ENCODE assay signal across 20 mouse cellular contexts in genomic region chr7:100649095-100649494, GRCm38 (mm10). TPM values are rescaled to one million over a fixed set of nuclear protein-coding genes. Genes with fewer than 3 reads are reported as not detected.
DNase-seq lines count a peak whose midpoint lies in the region; ATAC-seq and TF ChIP-seq lines count a peak whose summit lies in the region.
"Had no signal": no experiment of that assay in that cellular context is flagged by ENCODE, and none has a peak within 500 bp of the region (broad histone marks: within the 10 kb centered on the region; RNA-seq: fewer than 3 reads in every experiment).

No protein-coding gene starts in this region.

- H3K4me1 ChIP-seq in heart, embryonic 16.5 days (ENCODE audit: control insufficient read depth, insufficient read depth, low read length): 0 out of 2 replicates have a peak, but pooled peaks cover 2% of the 10 kb centered on the region
- peaks cover 10% of the 10 kb centered on the region; the same call in 1 of the 2 replicates for H3K4me1 ChIP-seq in heart, embryonic 12.5 days (replicated peaks)
- no peaks in the 10 kb centered on the region for H3K4me1 ChIP-seq in lung, embryonic 14.5 days (ENCODE audit: insufficient read depth)
- H3K4me1 ChIP-seq in brown adipose tissue, adult 24 weeks (ENCODE audit: control insufficient read depth, insufficient read depth, insufficient read length, low read length): peaks cover 19% of the 10 kb centered on the region
- H3K4me1 ChIP-seq in limb, embryonic 10.5 days: peaks cover 17% of the 10 kb centered on the region
- H3K4me1 ChIP-seq: neural tube, embryonic 15.5 days had no signal

- no peak for TF ChIP-seq CTCF in lung, embryonic 14.5 days (IDR thresholded peaks at IDR 0.05; ENCODE audit: low read depth)

- H3K27ac ChIP-seq in heart, embryonic 16.5 days (ENCODE audit: low read length): peak overlapping the region; percentile 8; the same call in 1 of the 2 replicates
- no peak overlapping the region for H3K27ac ChIP-seq in heart, embryonic 12.5 days (ENCODE audit: poor library complexity, severe bottlenecking)
- peak overlapping the region; percentile 46; the same call in 1 of the 2 replicates for H3K27ac ChIP-seq in lung, embryonic 14.5 days (ENCODE audit: low read depth)
- H3K27ac ChIP-seq in brown adipose tissue, adult 24 weeks (replicated peaks; ENCODE audit: low read depth, low read length): peak overlapping the region; percentile 36
- H3K27ac ChIP-seq in limb, embryonic 10.5 days: no peak overlapping the region
- H3K27ac ChIP-seq: hindbrain, embryonic 14.5 days; limb, embryonic 15.5 days; liver, embryonic 14.5 days; midbrain, embryonic 12.5 days; neural tube, embryonic 15.5 days had no signal

- no peak overlapping the region for H3K9ac ChIP-seq in heart, embryonic 16.5 days (ENCODE audit: low read length)
- no peak overlapping the region for H3K9ac ChIP-seq in heart, embryonic 12.5 days
- H3K9ac ChIP-seq in lung, embryonic 14.5 days: no peak overlapping the region
- H3K9ac ChIP-seq: hindbrain, embryonic 14.5 days; limb, embryonic 15.5 days; liver, embryonic 14.5 days; midbrain, embryonic 12.5 days; neural tube, embryonic 15.5 days had no signal

- no peak overlapping the region for H3K4me2 ChIP-seq in heart, embryonic 16.5 days (ENCODE audit: low read depth, low read length)
- H3K4me2 ChIP-seq in heart, embryonic 12.5 days: no peak overlapping the region
- H3K4me2 ChIP-seq in lung, embryonic 14.5 days: no peak overlapping the region
- H3K4me2 ChIP-seq: hindbrain, embryonic 14.5 days; limb, embryonic 15.5 days; midbrain, embryonic 12.5 days; neural tube, embryonic 15.5 days had no signal

- no peak overlapping the region for H3K4me3 ChIP-seq in heart, embryonic 16.5 days (ENCODE audit: low read length)
- H3K4me3 ChIP-seq in heart, embryonic 12.5 days: no peak overlapping the region
- no peak overlapping the region for H3K4me3 ChIP-seq in lung, embryonic 14.5 days (ENCODE audit: low read depth, low read length)
- no peak overlapping the region for H3K4me3 ChIP-seq in brown adipose tissue, adult 24 weeks (ENCODE audit: insufficient read depth, low read depth, low read length)
- no peak overlapping the region for H3K4me3 ChIP-seq in limb, embryonic 10.5 days
- H3K4me3 ChIP-seq: limb, embryonic 15.5 days; midbrain, embryonic 12.5 days; neural tube, embryonic 15.5 days had no signal

- WGBS in heart, embryonic 16.5 days: 71% methylated on average over 4 of the region's 4 CpGs
- WGBS in heart, embryonic 12.5 days: 76% methylated on average over 4 of the region's 4 CpGs
- WGBS in lung, embryonic 14.5 days: 72% methylated on average over 4 of the region's 4 CpGs
- 84% methylated on average over 4 of the region's 4 CpGs for WGBS in limb, embryonic 10.5 days

- H3K36me3 ChIP-seq in heart, embryonic 16.5 days (ENCODE audit: control insufficient read depth, insufficient read depth): no peaks in the 10 kb centered on the region
- peaks cover 4% of the 10 kb centered on the region; the same call in 1 of the 2 replicates for H3K36me3 ChIP-seq in heart, embryonic 12.5 days
- H3K36me3 ChIP-seq in lung, embryonic 14.5 days (ENCODE audit: insufficient read depth): 0 out of 2 replicates have a peak, but pooled peaks cover 3% of the 10 kb centered on the region
- 0 out of 2 replicates have a peak, but pooled peaks cover 11% of the 10 kb centered on the region for H3K36me3 ChIP-seq in limb, embryonic 10.5 days

- ATAC-seq in heart, embryonic 16.5 days (replicated peaks; ENCODE audit: extremely low read depth, insufficient read depth, low FRiP score): 0 out of 2 replicates have a peak, but pooled peaks have one; percentile 46
- no peak for ATAC-seq in heart, embryonic 12.5 days (ENCODE audit: insufficient number of reproducible peaks, low FRiP score)
- no peak for ATAC-seq in lung, embryonic 14.5 days (ENCODE audit: insufficient read depth)
- no peak for ATAC-seq in cerebellum, adult (ENCODE audit: insufficient number of reproducible peaks, low FRiP score, low TSS enrichment)
- ATAC-seq: intestine, postnatal 0 days had no signal

- no peaks in the 10 kb centered on the region for H3K9me3 ChIP-seq in heart, embryonic 16.5 days (replicated peaks; ENCODE audit: control insufficient read depth, low read length)
- H3K9me3 ChIP-seq in heart, embryonic 12.5 days (replicated peaks): no peaks in the 10 kb centered on the region
- H3K9me3 ChIP-seq in lung, embryonic 14.5 days (ENCODE audit: low read depth, low read length): no peaks in the 10 kb centered on the region
- no peaks in the 10 kb centered on the region for H3K9me3 ChIP-seq in limb, embryonic 10.5 days (replicated peaks)
- H3K9me3 ChIP-seq: limb, embryonic 15.5 days; midbrain, embryonic 12.5 days; neural tube, embryonic 15.5 days had no signal

- no peaks in the 10 kb centered on the region for H3K27me3 ChIP-seq in heart, embryonic 16.5 days (ENCODE audit: control insufficient read depth, insufficient read depth, low read length)
- no peaks in the 10 kb centered on the region for H3K27me3 ChIP-seq in heart, embryonic 12.5 days (replicated peaks)
- no peaks in the 10 kb centered on the region for H3K27me3 ChIP-seq in lung, embryonic 14.5 days (ENCODE audit: insufficient read depth, low read length)
- H3K27me3 ChIP-seq in limb, embryonic 10.5 days (ENCODE audit: low read depth, poor library complexity, severe bottlenecking): no peaks in the 10 kb centered on the region
- H3K27me3 ChIP-seq: limb, embryonic 15.5 days; midbrain, embryonic 12.5 days; neural tube, embryonic 15.5 days had no signal

- no peak for DNase-seq in lung, embryonic 14.5 days
- DNase-seq in lung, adult 18-20 months: no peak
- DNase-seq in limb, embryonic 10.5 days (ENCODE audit: low spot score): peak; percentile 16
- DNase-seq: adrenal gland, adult 2 months; cerebellum, adult 18-20 months; cerebellum, postnatal 14 days; kidney, postnatal 4 days; right cerebral cortex, adult 18-20 months; thymus, adult 2 months; thymus, postnatal 4 days had no signal

RNA-seq across cellular contexts. Expression of gene Plekhb1, which starts 13.1 kb away (rescaled TPM):
- 2.7 and 2.8 TPM in 2 replicates for polyA plus RNA-seq in heart, embryonic 16.5 days (2015; fragmentation: Nextera tagmentation; extraction: Ambion mirVana)
- 1.4 and 1.9 TPM in 2 replicates for polyA plus RNA-seq in heart, embryonic 12.5 days (2016; fragmentation: Nextera tagmentation; extraction: Ambion mirVana)
- 17.7 TPM in 2 replicates for polyA plus RNA-seq in lung, embryonic 14.5 days (2014; fragmentation: Nextera tagmentation; extraction: Ambion mirVana)
- 11.1 TPM in 2 replicates for polyA plus RNA-seq in brown adipose tissue, adult 24 weeks (2012; ENCODE audit: insufficient read depth, insufficient read length, missing spikeins)
- 0.83 and 1.5 TPM in 2 replicates for polyA plus RNA-seq in limb, embryonic 10.5 days (2016; fragmentation: Nextera tagmentation; extraction: Ambion mirVana)

RNA-seq across cellular contexts. Expression of gene Mrpl48, which starts 41.0 kb away (rescaled TPM):
- polyA plus RNA-seq in heart, embryonic 16.5 days (2015; fragmentation: Nextera tagmentation; extraction: Ambion mirVana): 84.1 and 93.5 TPM in 2 replicates
- polyA plus RNA-seq in heart, embryonic 12.5 days (2016; fragmentation: Nextera tagmentation; extraction: Ambion mirVana): 74.3 and 76.2 TPM in 2 replicates
- polyA plus RNA-seq in lung, embryonic 14.5 days (2014; fragmentation: Nextera tagmentation; extraction: Ambion mirVana): 77.2 and 80.8 TPM in 2 replicates
- polyA plus RNA-seq in brown adipose tissue, adult 24 weeks (2012; ENCODE audit: insufficient read depth, insufficient read length, missing spikeins): 125 and 158 TPM in 2 replicates
- 57.3 and 59.5 TPM in 2 replicates for polyA plus RNA-seq in limb, embryonic 10.5 days (2016; fragmentation: Nextera tagmentation; extraction: Ambion mirVana)

RNA-seq across cellular contexts. Expression of gene Rab6a, which starts 41.9 kb away (rescaled TPM):
- polyA plus RNA-seq in heart, embryonic 16.5 days (2015; fragmentation: Nextera tagmentation; extraction: Ambion mirVana): 75.8 and 76.5 TPM in 2 replicates
- polyA plus RNA-seq in heart, embryonic 12.5 days (2016; fragmentation: Nextera tagmentation; extraction: Ambion mirVana): 122 and 124 TPM in 2 replicates
- polyA plus RNA-seq in lung, embryonic 14.5 days (2014; fragmentation: Nextera tagmentation; extraction: Ambion mirVana): 102 and 105 TPM in 2 replicates
- 56.8 and 70.0 TPM in 2 replicates for polyA plus RNA-seq in brown adipose tissue, adult 24 weeks (2012; ENCODE audit: insufficient read depth, insufficient read length, missing spikeins)
- polyA plus RNA-seq in limb, embryonic 10.5 days (2016; fragmentation: Nextera tagmentation; extraction: Ambion mirVana): 81.9 and 92.3 TPM in 2 replicates

RNA-seq across cellular contexts. Expression of gene Fam168a, which starts 57.3 kb away (rescaled TPM):
- polyA plus RNA-seq in heart, embryonic 16.5 days (2015; fragmentation: Nextera tagmentation; extraction: Ambion mirVana): 25.6 and 27.2 TPM in 2 replicates
- polyA plus RNA-seq in heart, embryonic 12.5 days (2016; fragmentation: Nextera tagmentation; extraction: Ambion mirVana): 31.4 and 31.6 TPM in 2 replicates
- 42.8 and 47.8 TPM in 2 replicates for polyA plus RNA-seq in lung, embryonic 14.5 days (2014; fragmentation: Nextera tagmentation; extraction: Ambion mirVana)
- polyA plus RNA-seq in brown adipose tissue, adult 24 weeks (2012; ENCODE audit: insufficient read depth, insufficient read length, missing spikeins): 11.6 and 27.2 TPM in 2 replicates
- 29.6 and 39.6 TPM in 2 replicates for polyA plus RNA-seq in limb, embryonic 10.5 days (2016; fragmentation: Nextera tagmentation; extraction: Ambion mirVana)

Comparison
In these comparisons a context has a peak if more than half of its experiments do, and no peak if none do; other contexts are left out.
1. H3K27ac ChIP-seq: peak in heart, embryonic 16.5 days (single experiment), lung, embryonic 14.5 days (single experiment) and brown adipose tissue, adult 24 weeks (single experiment); none in heart, embryonic 12.5 days (single experiment) and limb, embryonic 10.5 days (single experiment).